9 mouse cellular contexts compared by ENCODE assay signal in genomic region chr13:48668091-48668975, GRCm38 (mm10). TPM values are rescaled to one million over a fixed set of nuclear protein-coding genes. Genes with fewer than 3 reads are reported as not detected.
A peak's percentile ranks its signal among the peaks of the same experiment; 100 is the strongest.
DNase-seq lines count a peak whose midpoint lies in the region; ATAC-seq and TF ChIP-seq lines count a peak whose summit lies in the region.
"Had no signal": no experiment of that assay in that cellular context is flagged by ENCODE, and none has a peak within 500 bp of the region (broad histone marks: within the 10 kb centered on the region; RNA-seq: fewer than 3 reads in every experiment).

No protein-coding gene starts in this region.

- no peaks in the 10 kb centered on the region for H3K9me3 ChIP-seq in ES-Bruce4 (replicated peaks; ENCODE audit: control insufficient read depth, insufficient read depth, low read length, poor library complexity, severe bottlenecking)
- no peaks in the 10 kb centered on the region for H3K9me3 ChIP-seq in MEL (replicated peaks; ENCODE audit: insufficient read depth, low read length)
- no peaks in the 10 kb centered on the region for H3K9me3 ChIP-seq in forebrain, embryonic 16.5 days (ENCODE audit: control insufficient read depth, low read length)
- no peaks in the 10 kb centered on the region for H3K9me3 ChIP-seq in liver, embryonic 16.5 days (replicated peaks; ENCODE audit: control insufficient read depth, low read length)

- TF ChIP-seq RAD21 in MEL (IDR thresholded peaks at IDR 0.05; ENCODE audit: low read depth, low read length): no peak

- H3K27ac ChIP-seq in ES-Bruce4 (ENCODE audit: insufficient read depth, low read length) (no peak overlapping the region), MEL (ENCODE audit: control insufficient read depth, low read depth, low read length) (no peak overlapping the region)
- no peak overlapping the region for H3K27ac ChIP-seq in forebrain, embryonic 16.5 days (ENCODE audit: low read length)
- no peak overlapping the region for H3K27ac ChIP-seq in liver, embryonic 16.5 days (ENCODE audit: low read length)
- H3K27ac ChIP-seq in left cerebral cortex, adult 2 months: no peak overlapping the region

- no peaks in the 10 kb centered on the region for H3K79me2 ChIP-seq in MEL (ENCODE audit: control insufficient read depth, insufficient read depth, low read length, poor library complexity)

- peak; percentile 51 for DNase-seq in MEL (ENCODE audit: low read depth, low spot score)
- no peak for DNase-seq in left cerebral cortex, adult 2 months (ENCODE audit: extremely low spot score in 1 of 2, low spot score in 2 of 2)
- DNase-seq in layer of hippocampus, adult 8-10 months (ENCODE audit: low spot score in 2 of 2): no peak
- DNase-seq in kidney, postnatal 25 days: no peak

- TF ChIP-seq CTCF in ES-Bruce4 (IDR thresholded peaks at IDR 0.05; ENCODE audit: low read depth, low read length): no peak
- no peak for TF ChIP-seq CTCF in MEL (IDR thresholded peaks at IDR 0.05 in 2 of 3, conservative IDR thresholded peaks at IDR 0.05 in 1 of 3; ENCODE audit: control insufficient read depth in 1 of 3, insufficient read depth in 1 of 3, low read depth in 2 of 3, low read length in 3 of 3, poor library complexity in 1 of 3, severe bottlenecking in 1 of 3)
- no peak for TF ChIP-seq CTCF in left cerebral cortex, adult 2 months (IDR thresholded peaks at IDR 0.05)

- H3K4me2 ChIP-seq in forebrain, embryonic 16.5 days (ENCODE audit: low read length): peak overlapping the region; percentile 22
- H3K4me2 ChIP-seq in liver, embryonic 16.5 days (ENCODE audit: low read depth, low read length): peak overlapping the region; percentile 20

- intact Hi-C loops in left cerebral cortex, adult 2 months (cut with DNase I): no loop called here

- H3K36me3 ChIP-seq in ES-Bruce4 (ENCODE audit: control insufficient read depth, insufficient read depth, low read length, poor library complexity, severe bottlenecking) (no peaks in the 10 kb centered on the region), MEL (ENCODE audit: control insufficient read depth in 1 of 2, insufficient read depth in 2 of 2, low read length in 2 of 2) (no peaks in the 10 kb centered on the region)
- H3K36me3 ChIP-seq in forebrain, embryonic 16.5 days (ENCODE audit: control insufficient read depth, insufficient read depth): no peaks in the 10 kb centered on the region
- no peaks in the 10 kb centered on the region for H3K36me3 ChIP-seq in liver, embryonic 16.5 days (ENCODE audit: control insufficient read depth, insufficient read depth)

- H3K9ac ChIP-seq in ES-Bruce4 (ENCODE audit: low read depth, poor library complexity, severe bottlenecking): 0 out of 2 replicates have a peak overlapping the region, but pooled peaks have one; percentile 19
- H3K9ac ChIP-seq in MEL (ENCODE audit: control insufficient read depth, low read depth, low read length, poor library complexity, severe bottlenecking): peak overlapping the region; percentile 9
- no peak overlapping the region for H3K9ac ChIP-seq in forebrain, embryonic 16.5 days (replicated peaks; ENCODE audit: low read depth, low read length)
- H3K9ac ChIP-seq in liver, embryonic 16.5 days (ENCODE audit: low read depth, low read length): no peak overlapping the region

- 1% methylated on average over 33 of the region's 33 CpGs for WGBS in forebrain, embryonic 16.5 days
- 2% methylated on average over 32 of the region's 33 CpGs for WGBS in liver, embryonic 16.5 days (ENCODE audit: insufficient replicate concordance)

- H3K4me1 ChIP-seq in ES-Bruce4 (ENCODE audit: control insufficient read depth, insufficient read depth, low read length) (no peaks in the 10 kb centered on the region), MEL (ENCODE audit: control insufficient read depth in 1 of 2, insufficient read depth in 2 of 2, low read length in 2 of 2) (no peaks in the 10 kb centered on the region)
- peaks cover 30% of the 10 kb centered on the region for H3K4me1 ChIP-seq in forebrain, embryonic 16.5 days (replicated peaks; ENCODE audit: control insufficient read depth, insufficient read depth, low read length)
- H3K4me1 ChIP-seq in liver, embryonic 16.5 days (ENCODE audit: control insufficient read depth, low read depth, low read length): no peaks in the 10 kb centered on the region; the same call in 1 of the 2 replicates

- TF ChIP-seq EP300 in ES-Bruce4 (IDR thresholded peaks at IDR 0.05; ENCODE audit: insufficient read depth, low read depth, low read length): no peak
- no peak for TF ChIP-seq EP300 in MEL (IDR thresholded peaks at IDR 0.05; ENCODE audit: low read depth in 1 of 2, low read length in 2 of 2)

- H3K4me3 ChIP-seq in ES-Bruce4 (ENCODE audit: low read depth, low read length): peak overlapping the region; percentile 4; the same call in 1 of the 2 replicates
- peak overlapping the region; percentile 32 to 67 for H3K4me3 ChIP-seq in MEL (ENCODE audit: control insufficient read depth in 1 of 2, insufficient read depth in 1 of 2, low read depth in 2 of 2, low read length in 2 of 2)
- peak overlapping the region; percentile 3; the same call in 1 of the 2 replicates for H3K4me3 ChIP-seq in forebrain, embryonic 16.5 days (replicated peaks; ENCODE audit: low read length)
- peak overlapping the region; percentile 8; the same call in 1 of the 2 replicates for H3K4me3 ChIP-seq in liver, embryonic 16.5 days (ENCODE audit: low read depth, low read length)
- no peak overlapping the region for H3K4me3 ChIP-seq in left cerebral cortex, adult 2 months

- ATAC-seq in forebrain, embryonic 16.5 days: no peak
- ATAC-seq in liver, embryonic 16.5 days (ENCODE audit: low read depth): no peak

- TF ChIP-seq POLR2A in ES-Bruce4 (IDR thresholded peaks at IDR 0.05; ENCODE audit: insufficient read depth, low read length) (no peak), MEL (IDR thresholded peaks at IDR 0.05; ENCODE audit: control insufficient read depth in 1 of 2, insufficient read depth in 1 of 2, low read depth in 1 of 2, low read length in 2 of 2, poor library complexity in 1 of 2) (no peak)

- H3K27me3 ChIP-seq in ES-Bruce4 (ENCODE audit: control insufficient read depth, insufficient read depth, low read length, poor library complexity, severe bottlenecking) (peaks cover 47% of the 10 kb centered on the region), MEL (ENCODE audit: control insufficient read depth in 1 of 2, insufficient read depth in 2 of 2, low read length in 2 of 2) (no peaks in the 10 kb centered on the region)
- peaks cover 68% of the 10 kb centered on the region for H3K27me3 ChIP-seq in forebrain, embryonic 16.5 days (replicated peaks; ENCODE audit: control insufficient read depth, insufficient read depth, low read length)
- H3K27me3 ChIP-seq in liver, embryonic 16.5 days (ENCODE audit: control insufficient read depth, insufficient read depth, low read depth, low read length): peaks cover 92% of the 10 kb centered on the region

TF ChIP-seq in MEL, 35 proteins besides CTCF, POLR2A, EP300 and RAD21:
- TF ChIP-seq ZC3H11A (IDR thresholded peaks at IDR 0.05; ENCODE audit: low read depth, low read length): no peak
- TF ChIP-seq GATA1 (IDR thresholded peaks at IDR 0.05; ENCODE audit: low read depth, low read length): 0 out of 2 replicates have a peak, but pooled peaks have one; percentile 23
- TF ChIP-seq RCOR1 (IDR thresholded peaks at IDR 0.05; ENCODE audit: low read depth, low read length): no peak
- no peak for TF ChIP-seq TAL1 (IDR thresholded peaks at IDR 0.05; ENCODE audit: low read length)
- no peak for TF ChIP-seq USF2 (IDR thresholded peaks at IDR 0.05; ENCODE audit: borderline replicate concordance in 1 of 2, insufficient read depth in 1 of 2, low read depth in 1 of 2, low read length in 2 of 2)
- peak; percentile 67 for TF ChIP-seq TBP (IDR thresholded peaks at IDR 0.05; ENCODE audit: low read depth, low read length)
- TF ChIP-seq MEF2A (IDR thresholded peaks at IDR 0.05; ENCODE audit: extremely low read depth, insufficient replicate concordance, low read depth, low read length, poor library complexity, severe bottlenecking): no peak
- TF ChIP-seq CHD2 (IDR thresholded peaks at IDR 0.05; ENCODE audit: low read length): no peak
- TF ChIP-seq CHD1 (IDR thresholded peaks at IDR 0.05; ENCODE audit: low read depth, low read length): no peak
- no peak for TF ChIP-seq MAFK (IDR thresholded peaks at IDR 0.05; ENCODE audit: borderline replicate concordance, low read depth, low read length)
- no peak for TF ChIP-seq ZNF384 (IDR thresholded peaks at IDR 0.05; ENCODE audit: low read depth, low read length)
- TF ChIP-seq E2F4 (IDR thresholded peaks at IDR 0.05; ENCODE audit: borderline replicate concordance, low read depth, low read length): no peak
- no peak for TF ChIP-seq MYB (IDR thresholded peaks at IDR 0.05; ENCODE audit: low read depth, low read length)
- no peak for TF ChIP-seq USF1 (IDR thresholded peaks at IDR 0.05; ENCODE audit: low read depth, low read length)
- TF ChIP-seq NELFE (IDR thresholded peaks at IDR 0.05; ENCODE audit: low read depth, low read length): no peak
- TF ChIP-seq SIN3A (IDR thresholded peaks at IDR 0.05; ENCODE audit: low read length): no peak

RNA-seq across cellular contexts. Expression of gene Barx1, which starts 5.5 kb away (rescaled TPM):
- 0.57 and 1.1 TPM in 2 replicates for polyA plus RNA-seq in ES-Bruce4 (2011; ENCODE audit: insufficient read depth, insufficient read length, low read depth, missing spikeins)
- total RNA-seq in MEL (2012; rRNA removed): not detected in 2 replicates
- not detected for polyA plus RNA-seq in MEL (2012; ENCODE audit: insufficient read depth in 1 of 2, insufficient read length in 2 of 2, low read depth in 1 of 2, low replicate concordance in 2 of 2, missing spikeins in 1 of 2)
- not detected in 2 replicates for polyA plus RNA-seq in forebrain, embryonic 16.5 days (2015; fragmentation: Nextera tagmentation; extraction: Ambion mirVana)
- 0.19 TPM in 2 replicates for polyA plus RNA-seq in liver, embryonic 16.5 days (2015; fragmentation: Nextera tagmentation; extraction: Ambion mirVana)
- total RNA-seq in left cerebral cortex, adult 2 months (2021): not detected
- total RNA-seq in layer of hippocampus, adult 8-10 months (2022): not detected
- total RNA-seq: adrenal gland, postnatal 36 days; liver, adult 2 months had no signal
- polyA plus RNA-seq: liver, adult 2 months had no signal

RNA-seq across cellular contexts. Expression of gene Ptpdc1, which starts 42.9 kb away (rescaled TPM):
- polyA plus RNA-seq in ES-Bruce4 (2011; ENCODE audit: insufficient read depth, insufficient read length, low read depth, missing spikeins) (6.2 and 7.0 TPM in 2 replicates), MEL (2012; ENCODE audit: insufficient read depth in 1 of 2, insufficient read length in 2 of 2, low read depth in 1 of 2, low replicate concordance in 2 of 2, missing spikeins in 1 of 2) (1 to 10 TPM in 1 of 2 experiments, not detected in 1; 7.6 TPM)
- total RNA-seq in MEL (2012; rRNA removed): 2.8 and 3.3 TPM in 2 replicates
- 16.5 and 18.8 TPM in 2 replicates for polyA plus RNA-seq in forebrain, embryonic 16.5 days (2015; fragmentation: Nextera tagmentation; extraction: Ambion mirVana)
- polyA plus RNA-seq in liver, embryonic 16.5 days (2015; fragmentation: Nextera tagmentation; extraction: Ambion mirVana): 0.33 and 0.64 TPM in 2 replicates
- 10 to 100 TPM; 22.9 to 28.5 TPM for total RNA-seq in left cerebral cortex, adult 2 months (2021)
- 10 to 100 TPM; 33.7 to 36.7 (median 35.4) TPM for total RNA-seq in layer of hippocampus, adult 8-10 months (2022)

Comparison
In these comparisons a context has a peak if more than half of its experiments do, and no peak if none do; other contexts are left out.
1. H3K9ac ChIP-seq: peak in ES-Bruce4 (single experiment) and MEL (single experiment); none in forebrain, embryonic 16.5 days (single experiment) and liver, embryonic 16.5 days (single experiment).